In the genomic region with DNA sequence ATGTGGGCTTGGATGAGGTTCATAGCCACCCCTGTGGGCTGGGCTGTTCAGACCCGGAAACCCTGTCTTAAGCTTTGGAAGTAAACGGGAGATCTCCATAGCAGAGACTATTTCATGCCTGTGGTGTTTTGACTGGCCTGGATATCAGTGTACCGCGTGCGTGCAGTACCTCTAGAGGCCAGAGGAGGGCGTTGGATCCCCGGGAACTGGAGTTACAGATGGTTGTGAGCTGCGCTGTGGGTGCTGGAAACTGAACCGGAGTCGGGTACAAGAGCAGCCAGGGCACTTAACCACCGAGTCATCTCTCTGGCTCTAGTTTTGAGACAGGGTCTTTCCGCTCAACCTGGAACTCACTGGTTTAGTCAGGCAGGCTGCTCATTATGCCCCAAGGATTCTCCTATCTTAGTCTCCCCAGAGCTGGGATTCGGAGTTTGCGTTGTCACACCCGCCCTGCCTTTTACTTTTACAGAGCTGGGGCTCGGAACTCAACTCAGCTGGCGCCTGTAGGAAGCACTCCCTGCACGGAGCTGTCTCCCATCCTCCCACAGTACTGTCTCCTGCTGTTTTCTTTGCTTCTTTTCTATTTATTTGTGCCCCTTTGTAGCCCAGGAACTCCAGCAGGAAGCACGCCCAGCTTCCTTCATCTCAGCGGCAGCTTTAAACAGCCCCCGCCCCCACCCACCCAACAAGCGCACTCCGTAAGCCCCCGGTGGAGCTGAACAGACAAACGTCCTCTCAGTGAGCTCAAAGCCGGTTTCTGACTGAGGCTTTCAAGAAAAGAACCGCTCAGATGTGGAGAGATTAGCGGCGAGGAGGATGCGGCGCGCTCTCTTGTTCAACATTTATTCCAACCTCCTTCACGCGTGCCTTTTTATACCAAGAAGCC, we compare ENCODE assay signal across 8 mouse cellular contexts. TPM values are rescaled to one million over a fixed set of nuclear protein-coding genes. Genes with fewer than 3 reads are reported as not detected.
DNase-seq lines count a peak whose midpoint lies in the region; ATAC-seq and TF ChIP-seq lines count a peak whose summit lies in the region.

No protein-coding gene starts in this region.

- 0 out of 2 replicates have a peak, but pooled peaks cover 3% of the 10 kb centered on the region for H3K9me3 ChIP-seq in kidney, embryonic 16.5 days (ENCODE audit: low read length)
- H3K9me3 ChIP-seq in intestine, postnatal 0 days (ENCODE audit: control insufficient read depth): no peaks in the 10 kb centered on the region
- no peaks in the 10 kb centered on the region; the same call in 1 of the 2 replicates for H3K9me3 ChIP-seq in neural tube, embryonic 13.5 days

- H3K27ac ChIP-seq in kidney, embryonic 16.5 days (ENCODE audit: low read length): no peak overlapping the region
- no peak overlapping the region for H3K27ac ChIP-seq in intestine, postnatal 0 days (ENCODE audit: low read depth, low read length)
- peak overlapping the region; percentile 84 for H3K27ac ChIP-seq in neural tube, embryonic 13.5 days (replicated peaks)

- no peaks in the 10 kb centered on the region for H3K36me3 ChIP-seq in kidney, embryonic 16.5 days (ENCODE audit: insufficient read depth, low read length)
- no peaks in the 10 kb centered on the region for H3K36me3 ChIP-seq in intestine, postnatal 0 days (ENCODE audit: control insufficient read depth, insufficient read depth)
- H3K36me3 ChIP-seq in neural tube, embryonic 13.5 days: no peaks in the 10 kb centered on the region

- peak overlapping the region; percentile 55 for H3K4me2 ChIP-seq in kidney, embryonic 16.5 days (replicated peaks; ENCODE audit: low read depth, low read length)
- H3K4me2 ChIP-seq in intestine, postnatal 0 days (replicated peaks; ENCODE audit: low read depth): no peak overlapping the region
- peak overlapping the region; percentile 59 for H3K4me2 ChIP-seq in neural tube, embryonic 13.5 days

- DNase-seq in kidney, adult 9 months: no peak
- peak; percentile 63 for DNase-seq in embryo, embryonic 9.5 days (ENCODE audit: extremely low spot score)
- no peak for DNase-seq in ovary, postnatal 14 days (ENCODE audit: low spot score)
- no peak for DNase-seq in urinary bladder, postnatal 10 days (ENCODE audit: low spot score)
- DNase-seq in layer of hippocampus, adult 8-10 months (ENCODE audit: low spot score in 2 of 2): no peak

- peaks cover 27% of the 10 kb centered on the region for H3K27me3 ChIP-seq in kidney, embryonic 16.5 days (ENCODE audit: insufficient read depth, low read length)
- H3K27me3 ChIP-seq in intestine, postnatal 0 days (replicated peaks; ENCODE audit: control insufficient read depth, insufficient read depth, low read length): peaks cover 25% of the 10 kb centered on the region
- peaks cover 27% of the 10 kb centered on the region; the same call in 1 of the 2 replicates for H3K27me3 ChIP-seq in neural tube, embryonic 13.5 days

- H3K4me1 ChIP-seq in kidney, embryonic 16.5 days (ENCODE audit: insufficient read depth, low read length): peaks cover 12% of the 10 kb centered on the region
- H3K4me1 ChIP-seq in intestine, postnatal 0 days (replicated peaks; ENCODE audit: control insufficient read depth, insufficient read depth, low read length): no peaks in the 10 kb centered on the region
- H3K4me1 ChIP-seq in neural tube, embryonic 13.5 days (replicated peaks): peaks cover 23% of the 10 kb centered on the region

- TF ChIP-seq CTCF in intestine, postnatal 0 days (IDR thresholded peaks at IDR 0.05; ENCODE audit: low read depth): peak; percentile 31

- WGBS in kidney, embryonic 16.5 days: 19% methylated on average over 34 of the region's 34 CpGs
- WGBS in intestine, postnatal 0 days: 17% methylated on average over 34 of the region's 34 CpGs
- 16% methylated on average over 34 of the region's 34 CpGs for WGBS in neural tube, embryonic 13.5 days

- H3K9ac ChIP-seq in kidney, embryonic 16.5 days (replicated peaks; ENCODE audit: low read length): peak overlapping the region; percentile 39; the same call in 1 of the 2 replicates
- H3K9ac ChIP-seq in intestine, postnatal 0 days (ENCODE audit: low read depth, low read length): no peak overlapping the region
- peak overlapping the region; percentile 69 for H3K9ac ChIP-seq in neural tube, embryonic 13.5 days

- ATAC-seq in kidney, embryonic 16.5 days (ENCODE audit: low FRiP score, low TSS enrichment): no peak
- no peak for ATAC-seq in intestine, postnatal 0 days
- ATAC-seq in neural tube, embryonic 13.5 days (ENCODE audit: low read depth): 0 out of 2 replicates have a peak, but pooled peaks have one; percentile 36

- peak overlapping the region; percentile 25 for H3K4me3 ChIP-seq in kidney, embryonic 16.5 days (ENCODE audit: low read length)
- H3K4me3 ChIP-seq in intestine, postnatal 0 days (ENCODE audit: low read depth, low read length): no peak overlapping the region
- peak overlapping the region; percentile 29 for H3K4me3 ChIP-seq in neural tube, embryonic 13.5 days

RNA-seq across cellular contexts. Expression of a gene that starts 42.3 kb away (rescaled TPM):
- 8.7 and 9.1 TPM in 2 replicates for polyA plus RNA-seq in kidney, embryonic 16.5 days (2015; fragmentation: Nextera tagmentation; extraction: Ambion mirVana)
- polyA plus RNA-seq in intestine, postnatal 0 days (2015; fragmentation: Nextera tagmentation; extraction: Ambion mirVana): 0.08 and 0.12 TPM in 2 replicates
- 0.08 and 0.12 TPM in 2 replicates for polyA plus RNA-seq in neural tube, embryonic 13.5 days (2015; fragmentation: Nextera tagmentation; extraction: Ambion mirVana)
- 10 to 100 TPM in 1 of 4 experiments, 1 to 10 TPM in 3; 8.2 to 10.8 (median 9.0) TPM for total RNA-seq in layer of hippocampus, adult 8-10 months (2022)
